8 mouse cellular contexts compared by ENCODE assay signal in genomic region chr17:46710959-46711597, GRCm38 (mm10). TPM values are rescaled to one million over a fixed set of nuclear protein-coding genes. Genes with fewer than 3 reads are reported as not detected.
DNase-seq lines count a peak whose midpoint lies in the region; ATAC-seq and TF ChIP-seq lines count a peak whose summit lies in the region.

Gene Pex6, plus strand, starts transcription at chr17:46711463.

- no peak for TF ChIP-seq CTCF in ES-Bruce4 (IDR thresholded peaks at IDR 0.05; ENCODE audit: low read depth, low read length)

- peak within 1 kb of the TSS; percentile 98 for H3K4me2 ChIP-seq in forebrain, embryonic 14.5 days (ENCODE audit: low read length)
- peak within 1 kb of the TSS; percentile 86 for H3K4me2 ChIP-seq in neural tube, embryonic 15.5 days

- ATAC-seq in cerebellum, adult (ENCODE audit: insufficient number of reproducible peaks, low FRiP score, low TSS enrichment), result peak; percentile 83
- ATAC-seq in forebrain, embryonic 14.5 days, result peak; percentile 94
- peak; percentile 92 for ATAC-seq in neural tube, embryonic 15.5 days (ENCODE audit: low FRiP score)

- H3K27ac ChIP-seq in ES-Bruce4 (ENCODE audit: insufficient read depth, low read length), result peak within 1 kb of the TSS; percentile 70; the same call in 1 of the 2 replicates
- H3K27ac ChIP-seq in forebrain, embryonic 14.5 days (ENCODE audit: low read depth, low read length), result peak within 1 kb of the TSS; percentile 67
- peak within 1 kb of the TSS; percentile 84 for H3K27ac ChIP-seq in neural tube, embryonic 15.5 days (replicated peaks)

- peak; percentile 87 for TF ChIP-seq POLR2A in ES-Bruce4 (IDR thresholded peaks at IDR 0.05; ENCODE audit: insufficient read depth, low read length)

- H3K36me3 ChIP-seq in ES-Bruce4 (ENCODE audit: control insufficient read depth, insufficient read depth, low read length, poor library complexity, severe bottlenecking), result 0 out of 2 replicates have a peak, but pooled peaks cover 5% of the 10 kb centered on the region
- peaks cover 22% of the 10 kb centered on the region for H3K36me3 ChIP-seq in forebrain, embryonic 14.5 days (ENCODE audit: control insufficient read depth, insufficient read depth, low read length)
- peaks cover 24% of the 10 kb centered on the region for H3K36me3 ChIP-seq in neural tube, embryonic 15.5 days

- no peaks in the 10 kb centered on the region for H3K4me1 ChIP-seq in ES-Bruce4 (ENCODE audit: control insufficient read depth, insufficient read depth, low read length)
- peaks cover 6% of the 10 kb centered on the region for H3K4me1 ChIP-seq in forebrain, embryonic 14.5 days (ENCODE audit: control insufficient read depth, insufficient read depth, low read length)
- peaks cover 27% of the 10 kb centered on the region for H3K4me1 ChIP-seq in neural tube, embryonic 15.5 days

- peak; percentile 97 for DNase-seq in forebrain, embryonic 14.5 days (ENCODE audit: low spot score)
- peak; percentile 92 to 96 for DNase-seq in heart, postnatal 14 days
- peak; percentile 93 for DNase-seq in layer of hippocampus, adult 11-12 months (ENCODE audit: low spot score)
- DNase-seq in lung, adult 18-20 months, result peak; percentile 92 to 94
- peak; percentile 92 for DNase-seq in testis, postnatal 14 days (ENCODE audit: low spot score)

- intact Hi-C loops in heart, postnatal 14 days (cut with DNase I), result loop anchor here (5.0 kb wide), 1 partner anchor 59 kb away; the partner anchor contains the start of gene Cul7

- H3K4me3 ChIP-seq in ES-Bruce4 (ENCODE audit: low read depth, low read length), result peak within 1 kb of the TSS; percentile 84
- peak within 1 kb of the TSS; percentile 97 for H3K4me3 ChIP-seq in forebrain, embryonic 14.5 days (ENCODE audit: low read depth, low read length)
- peak within 1 kb of the TSS; percentile 67 for H3K4me3 ChIP-seq in neural tube, embryonic 15.5 days (replicated peaks)

- H3K27me3 ChIP-seq in ES-Bruce4 (ENCODE audit: control insufficient read depth, insufficient read depth, low read length, poor library complexity, severe bottlenecking), result no peaks in the 10 kb centered on the region
- H3K27me3 ChIP-seq in forebrain, embryonic 14.5 days (replicated peaks; ENCODE audit: control insufficient read depth, insufficient read depth, low read length), result no peaks in the 10 kb centered on the region
- H3K27me3 ChIP-seq in neural tube, embryonic 15.5 days (replicated peaks), result no peaks in the 10 kb centered on the region

- H3K9me3 ChIP-seq in ES-Bruce4 (replicated peaks; ENCODE audit: control insufficient read depth, insufficient read depth, low read length, poor library complexity, severe bottlenecking), result no peaks in the 10 kb centered on the region
- H3K9me3 ChIP-seq in forebrain, embryonic 14.5 days (replicated peaks; ENCODE audit: control insufficient read depth, low read length), result no peaks in the 10 kb centered on the region
- H3K9me3 ChIP-seq in neural tube, embryonic 15.5 days (replicated peaks), result no peaks in the 10 kb centered on the region

- WGBS in forebrain, embryonic 14.5 days, result 11% methylated on average over 36 of the region's 36 CpGs
- 7% methylated on average over 36 of the region's 36 CpGs for WGBS in neural tube, embryonic 15.5 days

- no peak for TF ChIP-seq EP300 in ES-Bruce4 (IDR thresholded peaks at IDR 0.05; ENCODE audit: insufficient read depth, low read depth, low read length)

- H3K9ac ChIP-seq in ES-Bruce4 (ENCODE audit: low read depth, poor library complexity, severe bottlenecking), result peak within 1 kb of the TSS; percentile 98
- peak within 1 kb of the TSS; percentile 84 for H3K9ac ChIP-seq in forebrain, embryonic 14.5 days (ENCODE audit: low read length)
- H3K9ac ChIP-seq in neural tube, embryonic 15.5 days (replicated peaks), result peak within 1 kb of the TSS; percentile 76

RNA-seq across cellular contexts. Expression of gene Pex6, which starts in this region (rescaled TPM):
- polyA plus RNA-seq in ES-Bruce4 (2011; ENCODE audit: insufficient read depth, insufficient read length, low read depth, missing spikeins), result 13.0 and 13.4 TPM in 2 replicates
- polyA plus RNA-seq in forebrain, embryonic 14.5 days (2014; fragmentation: Nextera tagmentation; extraction: Ambion mirVana), result 16.9 and 17.6 TPM in 2 replicates
- 10 to 100 TPM; 24.3 to 25.1 TPM for total RNA-seq in heart, postnatal 14 days (2021)
- 27.8 and 28.3 TPM in 2 replicates for polyA plus RNA-seq in neural tube, embryonic 15.5 days (2015; fragmentation: Nextera tagmentation; extraction: Ambion mirVana)

Comparison
In these comparisons a context has a peak if more than half of its experiments do, and no peak if none do; other contexts are left out.
1. Peak in every context shown above with its lines: DNase-seq, ATAC-seq, H3K4me3 ChIP-seq and H3K27ac ChIP-seq.